Mouse (Mus musculus) B cell, adult 62 days (primary cell): ENCODE data around the gene Mrps18a. TPM values are rescaled to one million over a fixed set of nuclear protein-coding genes. Genes with fewer than 3 reads are reported as not detected.

ENCODE experiments used
- total RNA-seq: library from RNA; stranded (reverse); gene quantifications from 4 replicates; pipeline ENCODE4 v1.2.4, GENCODE M21; 2023

Gene Mrps18a
- total RNA-seq = 52.9 to 66.7 TPM (median 57.6 TPM) in 4 replicates

DNA sequence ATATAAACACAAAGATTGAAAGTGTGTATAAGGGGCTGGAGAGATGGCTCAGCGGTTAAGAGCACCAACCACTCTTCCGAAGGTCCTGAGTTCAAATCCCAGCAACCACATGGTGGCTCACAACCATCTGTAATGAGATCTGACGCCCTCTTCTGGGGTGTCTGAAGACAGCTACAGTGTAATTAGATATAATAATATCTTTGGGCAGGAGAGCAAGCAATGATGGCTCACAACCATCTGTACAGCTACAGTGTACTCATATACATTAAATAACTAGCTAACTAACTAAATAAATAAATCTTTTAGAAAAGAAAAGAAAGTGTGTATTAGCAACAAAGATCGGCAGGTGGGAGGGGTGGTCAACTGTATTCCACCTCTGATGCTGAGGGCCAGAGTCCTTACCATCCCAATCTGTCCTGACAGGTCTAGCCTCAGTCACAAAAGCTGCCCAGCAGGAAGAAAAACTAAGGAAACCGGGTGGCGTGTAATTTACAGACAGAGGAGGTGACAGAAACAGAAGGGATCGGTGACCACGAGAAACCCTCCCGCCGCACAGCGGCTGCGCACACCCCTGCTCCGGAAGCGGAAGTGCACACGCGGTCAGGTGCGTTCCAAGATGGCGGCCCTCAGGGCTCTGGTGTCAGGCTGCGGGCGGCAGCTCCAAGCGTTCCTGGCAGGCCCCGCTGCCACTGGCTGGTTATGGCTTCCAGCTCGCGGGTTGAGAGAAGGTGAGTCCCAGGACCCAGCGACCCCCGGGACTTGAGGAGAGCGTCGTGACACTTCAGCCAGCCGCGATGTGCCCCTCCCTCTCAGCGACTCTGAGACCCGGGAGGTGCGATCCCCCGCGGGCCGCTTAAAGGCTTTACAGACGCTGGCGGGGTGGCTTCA, at the start of gene Mrps18a:
TSS of gene Mrps18a (plus strand) at position 585 of the 888 bp plus-strand sequence.

DNA sequence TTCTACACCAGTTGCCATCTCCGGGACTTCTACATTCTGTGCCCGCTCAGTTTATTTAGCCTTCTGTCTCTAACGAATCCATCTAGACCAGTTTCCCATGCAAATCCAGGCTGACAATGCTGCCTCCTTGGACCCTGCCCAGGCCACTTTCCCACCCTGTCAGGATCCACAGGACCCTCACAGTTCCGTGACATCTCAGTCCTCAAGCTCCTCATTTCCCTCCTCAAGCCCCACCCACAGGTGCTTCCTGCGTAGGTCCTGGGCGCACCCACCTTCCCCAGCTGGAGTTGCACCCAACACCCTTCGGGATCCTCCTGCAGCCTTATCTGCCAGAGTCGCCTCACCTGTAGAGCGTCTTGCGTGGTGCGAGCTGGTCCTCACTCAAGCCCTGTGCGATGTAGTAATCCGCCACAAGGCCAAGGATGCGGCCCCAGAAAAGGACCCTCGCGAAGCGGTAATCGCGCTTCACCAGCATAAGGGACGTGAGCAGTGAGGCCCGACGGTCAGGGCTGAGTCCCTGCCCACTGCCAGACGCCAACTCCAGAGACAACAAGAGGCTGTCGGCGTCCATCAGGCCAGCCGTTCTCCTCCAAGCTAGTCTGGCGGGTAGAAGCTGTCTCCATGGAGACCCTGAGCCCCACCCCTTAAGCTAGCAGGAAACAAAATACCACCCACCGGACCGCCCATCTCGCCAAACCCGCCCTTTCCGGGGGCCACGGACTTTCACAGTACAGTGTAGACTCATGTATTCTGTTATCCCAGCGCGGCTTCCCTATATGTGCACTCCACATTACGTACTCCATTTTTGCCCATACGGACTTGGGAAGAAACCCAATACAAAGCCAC, 33.0 kb downstream of the Mrps18a start, which contains the start of gene Rsph9:
TSS of gene Rsph9 (minus strand) at position 639 of the 846 bp plus-strand sequence.

DNA sequence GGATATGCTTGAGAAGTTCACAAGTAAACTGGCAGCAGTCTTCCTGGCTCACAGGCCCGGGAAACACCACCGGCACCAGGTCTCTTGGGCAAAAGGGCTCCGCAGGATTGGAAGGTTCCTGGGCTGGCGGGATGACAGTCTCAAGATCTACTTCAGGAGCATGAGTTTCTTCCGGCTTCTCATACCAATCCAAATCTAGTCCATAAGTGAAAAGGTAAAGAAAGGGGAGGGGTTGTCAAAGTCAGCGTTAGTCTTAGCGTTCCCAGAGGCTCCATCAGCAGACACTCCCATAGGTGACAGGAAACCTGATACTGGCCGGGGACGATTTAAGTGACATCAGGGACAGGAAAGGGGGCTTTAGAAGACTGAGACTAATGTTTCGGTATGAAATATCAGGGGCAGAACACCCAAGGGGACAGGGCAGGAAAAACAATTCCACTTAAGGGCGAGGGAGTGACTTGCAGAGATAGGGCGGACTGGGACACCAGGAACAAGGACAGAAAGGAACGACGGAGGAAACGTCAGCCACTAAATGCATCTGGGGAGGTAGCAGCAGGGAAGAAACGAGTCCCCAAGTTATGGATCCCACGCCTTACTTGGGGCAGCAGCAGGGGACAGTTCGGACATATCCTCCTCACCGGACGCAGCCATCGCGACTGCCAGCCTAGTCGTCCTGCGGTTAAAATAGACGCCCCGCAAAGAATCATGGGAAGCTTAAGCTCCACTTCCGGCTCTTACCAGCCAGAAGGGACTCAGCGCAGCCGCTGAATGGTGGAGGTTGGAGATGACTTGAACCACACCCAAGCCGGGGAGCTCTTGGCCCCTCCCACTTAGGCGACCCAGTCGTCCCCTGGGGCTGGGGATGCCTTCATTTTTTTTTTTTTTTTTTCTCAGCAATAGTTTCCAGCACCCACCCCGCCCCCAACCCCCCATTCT, 42.3 kb downstream of the Mrps18a start, which contains the start of gene Mad2l1bp:
TSS of gene Mad2l1bp (minus strand) at position 707 of the 936 bp plus-strand sequence.

DNA sequence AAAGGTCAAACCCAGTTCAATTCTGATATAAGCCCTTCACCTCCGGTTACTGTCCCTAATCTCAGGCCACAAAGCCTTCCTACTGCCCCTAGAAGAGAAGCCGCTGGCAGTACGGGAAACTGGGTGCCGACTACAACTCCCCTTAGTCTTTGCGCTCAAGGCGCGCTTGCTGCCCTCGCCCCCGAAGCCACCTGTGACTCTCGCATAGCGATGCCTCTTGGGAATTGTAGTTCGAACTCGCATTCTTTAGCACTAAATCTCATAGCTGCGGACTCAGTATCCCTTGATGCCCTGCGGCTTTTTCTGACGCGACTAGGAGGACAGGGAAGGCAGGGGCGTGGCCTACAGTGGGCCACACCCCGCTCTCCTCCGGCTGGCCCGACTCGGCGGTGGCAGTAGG, 49.9 kb downstream of the Mrps18a start, which contains the start of gene Gtpbp2:
TSS of gene Gtpbp2 (plus strand) at position 347 of the 400 bp plus-strand sequence.

Other genes starting within 250 kb of the Mrps18a start
- gene Vegfa, start 78.6 kb upstream of the Mrps18a start, total RNA-seq = 7.3 to 11.3 TPM (median 10.8 TPM) in 4 replicates
- gene Rsph9, start 33.2 kb downstream of the Mrps18a start, total RNA-seq = 1.6 to 1.7 TPM in 2 of 4 replicates, not detected in the others
- 18.8 to 22.1 TPM (median 20.9 TPM) in 4 replicates for gene Mad2l1bp, start 42.6 kb downstream of the Mrps18a start, total RNA-seq
- gene Gtpbp2, start 50.0 kb downstream of the Mrps18a start, total RNA-seq = 232 to 241 TPM (median 233 TPM) in 4 replicates
- 14.4 to 16.3 TPM (median 14.7 TPM) in 4 replicates for gene Polh, start 91.7 kb downstream of the Mrps18a start, total RNA-seq
- gene Xpo5, start 91.8 kb downstream of the Mrps18a start, total RNA-seq = 37.8 to 40.5 TPM (median 38.7 TPM) in 4 replicates
- 59.6 to 66.5 TPM (median 65.0 TPM) in 4 replicates for gene Polr1c, start 137.1 kb downstream of the Mrps18a start, total RNA-seq
- 66.9 to 83.2 TPM (median 75.1 TPM) in 4 replicates for gene Yipf3, start 137.1 kb downstream of the Mrps18a start, total RNA-seq
- 2.3 to 3.3 TPM (median 2.5 TPM) in 4 replicates for gene Lrrc73, start 142.5 kb downstream of the Mrps18a start, total RNA-seq
- 60.0 to 64.7 TPM (median 61.1 TPM) in 4 replicates for gene Tjap1, start 172.0 kb downstream of the Mrps18a start, total RNA-seq
- gene Dlk2, start 186.4 kb downstream of the Mrps18a start, total RNA-seq = not detected in 4 replicates
- gene Abcc10, start 217.4 kb downstream of the Mrps18a start, total RNA-seq = 12.8 to 15.0 TPM (median 13.7 TPM) in 4 replicates